Mouse (Mus musculus): Measurements from ENCODE around the gene 4931428L18Rik. TPM values are rescaled to one million over a fixed set of nuclear protein-coding genes. Genes with fewer than 3 reads are reported as not detected.

4931428L18Rik gene
- polyA plus RNA-seq, 1 experiment from 2014 or later: not detected

GRCm38 (mm10) chr1:31164527-31165189, 57.8 kb downstream of the 4931428L18Rik start:
- Histone ChIP-seq H3K4me2 (ENCODE audit: low read depth, low read length) (no peak overlapping the region), H3K36me3 (ENCODE audit: control insufficient read depth, insufficient read depth, low read length) (no peaks in the 10 kb centered on the region), H3K4me1 (ENCODE audit: control insufficient read depth, insufficient read depth, low read length) (no peaks in the 10 kb centered on the region), H3K4me3 (ENCODE audit: low read depth, low read length) (no peak overlapping the region), H3K27ac (replicated peaks; ENCODE audit: low read depth, low read length) (no peak overlapping the region), H3K27me3 (replicated peaks; ENCODE audit: control insufficient read depth, insufficient read depth, low read length) (no peaks in the 10 kb centered on the region), H3K9ac (ENCODE audit: low read depth, low read length) (no peak overlapping the region), H3K9me3 (ENCODE audit: control insufficient read depth, low read length) (no peaks in the 10 kb centered on the region)
- no peak for ATAC-seq (ENCODE audit: low read depth)
- WGBS: 66% methylated on average over 18 of the region's 18 CpGs
- no peak for DNase-seq (ENCODE audit: low spot score)

- no peaks in the 10 kb centered on the region for H3K36me3 ChIP-seq (ENCODE audit: control insufficient read depth, insufficient read depth, low read length)
- no peaks in the 10 kb centered on the region for H3K27me3 ChIP-seq (replicated peaks; ENCODE audit: control insufficient read depth, insufficient read depth, low read length)
- H3K9me3 ChIP-seq (ENCODE audit: control insufficient read depth, low read length): no peaks in the 10 kb centered on the region
- H3K9ac ChIP-seq (ENCODE audit: low read depth, low read length): no peak overlapping the region
- H3K4me1 ChIP-seq (ENCODE audit: control insufficient read depth, insufficient read depth, low read length): no peaks in the 10 kb centered on the region
- no peak overlapping the region for H3K4me3 ChIP-seq (ENCODE audit: low read depth, low read length)
- no peak overlapping the region for H3K27ac ChIP-seq (replicated peaks; ENCODE audit: low read depth, low read length)
- DNase-seq (ENCODE audit: low spot score): no peak
- 73% methylated on average over 2 of the region's 2 CpGs for WGBS
- ATAC-seq (ENCODE audit: low read depth): no peak
- H3K4me2 ChIP-seq (ENCODE audit: low read depth, low read length): no peak overlapping the region
These were observed 65.6 kb downstream of the 4931428L18Rik start for GRCm38 (mm10) chr1:31156884-31157283.

GRCm38 (mm10) chr1:31156185-31156584, 66.3 kb downstream of the 4931428L18Rik start:
- Histone ChIP-seq H3K9me3 (ENCODE audit: control insufficient read depth, low read length) (no peaks in the 10 kb centered on the region), H3K27me3 (replicated peaks; ENCODE audit: control insufficient read depth, insufficient read depth, low read length) (no peaks in the 10 kb centered on the region), H3K27ac (replicated peaks; ENCODE audit: low read depth, low read length) (no peak overlapping the region), H3K4me2 (ENCODE audit: low read depth, low read length) (no peak overlapping the region), H3K36me3 (ENCODE audit: control insufficient read depth, insufficient read depth, low read length) (no peaks in the 10 kb centered on the region), H3K9ac (ENCODE audit: low read depth, low read length) (no peak overlapping the region), H3K4me1 (ENCODE audit: control insufficient read depth, insufficient read depth, low read length) (no peaks in the 10 kb centered on the region), H3K4me3 (ENCODE audit: low read depth, low read length) (no peak overlapping the region)
- DNase-seq (ENCODE audit: low spot score): no peak
- no peak for ATAC-seq (ENCODE audit: low read depth)
- 78% methylated on average over 2 of the region's 2 CpGs for WGBS

- ATAC-seq (ENCODE audit: low read depth) (peak; percentile 78; the same call in 1 of the 2 replicates), DNase-seq (ENCODE audit: low spot score) (peak; percentile 73)
- Histone ChIP-seq H3K4me2 (ENCODE audit: low read depth, low read length) (no peak overlapping the region), H3K4me3 (ENCODE audit: low read depth, low read length) (no peak overlapping the region), H3K36me3 (ENCODE audit: control insufficient read depth, insufficient read depth, low read length) (no peaks in the 10 kb centered on the region), H3K27ac (replicated peaks; ENCODE audit: low read depth, low read length) (no peak overlapping the region), H3K9ac (ENCODE audit: low read depth, low read length) (no peak overlapping the region), H3K9me3 (ENCODE audit: control insufficient read depth, low read length) (no peaks in the 10 kb centered on the region), H3K4me1 (ENCODE audit: control insufficient read depth, insufficient read depth, low read length) (peaks cover 7% of the 10 kb centered on the region), H3K27me3 (replicated peaks; ENCODE audit: control insufficient read depth, insufficient read depth, low read length) (no peaks in the 10 kb centered on the region)
- WGBS: 21% methylated on average over 7 of the region's 7 CpGs
These were observed 68.6 kb downstream of the 4931428L18Rik start for GRCm38 (mm10) chr1:31153793-31154349.

- Histone ChIP-seq H3K36me3 (ENCODE audit: control insufficient read depth, insufficient read depth, low read length) (no peaks in the 10 kb centered on the region), H3K27ac (replicated peaks; ENCODE audit: low read depth, low read length) (no peak overlapping the region), H3K27me3 (replicated peaks; ENCODE audit: control insufficient read depth, insufficient read depth, low read length) (no peaks in the 10 kb centered on the region), H3K4me2 (ENCODE audit: low read depth, low read length) (no peak overlapping the region), H3K4me3 (ENCODE audit: low read depth, low read length) (no peak overlapping the region), H3K9me3 (ENCODE audit: control insufficient read depth, low read length) (no peaks in the 10 kb centered on the region), H3K9ac (ENCODE audit: low read depth, low read length) (no peak overlapping the region), H3K4me1 (ENCODE audit: control insufficient read depth, insufficient read depth, low read length) (peaks cover 7% of the 10 kb centered on the region)
- DNase-seq (ENCODE audit: low spot score): no peak
- ATAC-seq (ENCODE audit: low read depth): no peak
- 57% methylated on average over 2 of the region's 2 CpGs for WGBS
These were observed 69.6 kb downstream of the 4931428L18Rik start for GRCm38 (mm10) chr1:31152799-31153426.

- H3K4me3 ChIP-seq (ENCODE audit: low read depth, low read length): no peak overlapping the region
- WGBS: 61% methylated on average over 3 of the region's 3 CpGs
- no peak overlapping the region for H3K9ac ChIP-seq (ENCODE audit: low read depth, low read length)
- ATAC-seq (ENCODE audit: low read depth): no peak
- no peak overlapping the region for H3K4me2 ChIP-seq (ENCODE audit: low read depth, low read length)
- no peak overlapping the region for H3K27ac ChIP-seq (replicated peaks; ENCODE audit: low read depth, low read length)
- H3K27me3 ChIP-seq (replicated peaks; ENCODE audit: control insufficient read depth, insufficient read depth, low read length): no peaks in the 10 kb centered on the region
- H3K36me3 ChIP-seq (ENCODE audit: control insufficient read depth, insufficient read depth, low read length): no peaks in the 10 kb centered on the region
- no peaks in the 10 kb centered on the region for H3K9me3 ChIP-seq (ENCODE audit: control insufficient read depth, low read length)
- peaks cover 7% of the 10 kb centered on the region for H3K4me1 ChIP-seq (ENCODE audit: control insufficient read depth, insufficient read depth, low read length)
- no peak for DNase-seq (ENCODE audit: low spot score)
These were observed 71.9 kb downstream of the 4931428L18Rik start for GRCm38 (mm10) chr1:31150546-31150945.

GRCm38 (mm10) chr1:31149671-31150070, 72.8 kb downstream of the 4931428L18Rik start:
- Histone ChIP-seq H3K4me3 (ENCODE audit: low read depth, low read length) (no peak overlapping the region), H3K27ac (replicated peaks; ENCODE audit: low read depth, low read length) (no peak overlapping the region), H3K27me3 (replicated peaks; ENCODE audit: control insufficient read depth, insufficient read depth, low read length) (no peaks in the 10 kb centered on the region), H3K36me3 (ENCODE audit: control insufficient read depth, insufficient read depth, low read length) (no peaks in the 10 kb centered on the region), H3K9ac (ENCODE audit: low read depth, low read length) (no peak overlapping the region), H3K4me2 (ENCODE audit: low read depth, low read length) (no peak overlapping the region), H3K9me3 (ENCODE audit: control insufficient read depth, low read length) (no peaks in the 10 kb centered on the region), H3K4me1 (ENCODE audit: control insufficient read depth, insufficient read depth, low read length) (peaks cover 7% of the 10 kb centered on the region)
- 19% methylated on average over 6 of the region's 6 CpGs for WGBS
- ATAC-seq (ENCODE audit: low read depth) (peak; percentile 41; the same call in 1 of the 2 replicates), DNase-seq (ENCODE audit: low spot score) (peak; percentile 53)

- Histone ChIP-seq H3K4me2 (ENCODE audit: low read depth, low read length) (no peak overlapping the region), H3K36me3 (ENCODE audit: control insufficient read depth, insufficient read depth, low read length) (no peaks in the 10 kb centered on the region), H3K27me3 (replicated peaks; ENCODE audit: control insufficient read depth, insufficient read depth, low read length) (no peaks in the 10 kb centered on the region), H3K9me3 (ENCODE audit: control insufficient read depth, low read length) (no peaks in the 10 kb centered on the region), H3K4me3 (ENCODE audit: low read depth, low read length) (no peak overlapping the region), H3K4me1 (ENCODE audit: control insufficient read depth, insufficient read depth, low read length) (0 out of 2 replicates have a peak, but pooled peaks cover 3% of the 10 kb centered on the region), H3K27ac (replicated peaks; ENCODE audit: low read depth, low read length) (no peak overlapping the region), H3K9ac (ENCODE audit: low read depth, low read length) (no peak overlapping the region)
- DNase-seq (ENCODE audit: low spot score) (no peak), ATAC-seq (ENCODE audit: low read depth) (no peak)
- WGBS: 74% methylated on average over 2 of the region's 2 CpGs
These were observed 78.9 kb downstream of the 4931428L18Rik start for GRCm38 (mm10) chr1:31143571-31143970.
